Mouse (Mus musculus) cortical plate, adult 2 months (tissue): ENCODE data around the gene Trmt10b.

Source experiments
- CTCF ChIP-seq: fragments of 200-500 bp; IDR thresholded peaks from 2 replicates; pipeline ENCODE4 v1.5.1; 2011; ENCODE audit warnings: mild to moderate bottlenecking, control low read depth, low read length; ENCODE audit not compliant: insufficient read depth; ENCODE audit errors: extremely low read depth
- POLR2A ChIP-seq: fragments of 200-500 bp; IDR thresholded peaks from 2 replicates; pipeline ENCODE4 v1.6.1; 2011; ENCODE audit warnings: mild to moderate bottlenecking, low read length, control low read depth; ENCODE audit not compliant: insufficient read depth; ENCODE audit errors: extremely low read depth

- TF ChIP-seq CTCF (no peak), POLR2A (no peak)
Measured at GRCm38 (mm10) chr4:45311056-45311455, 14.1 kb downstream of the Trmt10b start.
